Mouse (Mus musculus) cerebellum, adult 2 months (tissue): Measurements from ENCODE around the gene Gm28729.

Experiments
- CTCF ChIP-seq: fragments of 200-500 bp; IDR thresholded peaks from 2 replicates; pipeline ENCODE4 v1.5.1; 2011; ENCODE audit warnings: low read depth, mild to moderate bottlenecking, control low read depth, low read length, moderate library complexity, borderline replicate concordance; ENCODE audit not compliant: insufficient read depth
- POLR2A ChIP-seq: fragments of 200-500 bp; IDR thresholded peaks from 2 replicates; pipeline ENCODE4 v1.6.1; 2011; ENCODE audit warnings: low read length, control low read depth, borderline replicate concordance; ENCODE audit not compliant: insufficient read depth

DNA sequence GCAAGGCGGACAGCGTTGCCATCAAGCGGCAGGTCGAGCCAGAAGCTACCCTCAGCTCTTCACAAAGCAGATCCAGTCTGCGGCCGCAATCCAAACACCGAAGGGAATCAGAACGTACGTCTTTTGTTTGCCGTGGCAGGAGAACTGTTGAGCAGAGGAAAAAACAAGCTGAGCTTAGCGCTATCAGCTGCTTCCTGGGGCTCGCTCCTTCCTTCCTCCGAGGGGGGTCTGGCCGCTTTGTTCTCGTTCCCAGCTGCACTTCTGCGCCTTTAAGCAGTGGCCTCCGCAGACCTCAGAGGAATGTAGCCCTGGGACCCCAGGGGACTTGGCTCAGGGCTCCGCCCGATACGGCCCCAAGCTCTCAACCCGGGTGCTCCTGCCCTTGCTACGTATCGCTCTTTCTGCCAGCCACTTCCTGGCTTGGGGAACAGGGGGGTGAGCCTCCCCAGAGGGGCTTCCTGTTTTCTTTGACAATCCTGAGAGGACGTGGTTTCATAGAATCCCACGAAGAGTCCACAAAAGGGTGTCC is 87.2 kb downstream of the Gm28729 start:
- TF ChIP-seq POLR2A (no peak), CTCF (no peak)
